Mouse (Mus musculus) cerebellum, postnatal 25 days (tissue): ENCODE data around the gene Pcolce2.

Source experiments
- DNase-seq, 2 experiments: peaks; one replicate each; pipeline ENCODE4 v3.0.0; 2021; ENCODE audit warnings: mixed read lengths in 2 of 2

The Pcolce2 gene

GRCm38 (mm10) chr9:95657941-95658340 is 20.5 kb downstream of the Pcolce2 start:
- no peak for DNase-seq

DNA sequence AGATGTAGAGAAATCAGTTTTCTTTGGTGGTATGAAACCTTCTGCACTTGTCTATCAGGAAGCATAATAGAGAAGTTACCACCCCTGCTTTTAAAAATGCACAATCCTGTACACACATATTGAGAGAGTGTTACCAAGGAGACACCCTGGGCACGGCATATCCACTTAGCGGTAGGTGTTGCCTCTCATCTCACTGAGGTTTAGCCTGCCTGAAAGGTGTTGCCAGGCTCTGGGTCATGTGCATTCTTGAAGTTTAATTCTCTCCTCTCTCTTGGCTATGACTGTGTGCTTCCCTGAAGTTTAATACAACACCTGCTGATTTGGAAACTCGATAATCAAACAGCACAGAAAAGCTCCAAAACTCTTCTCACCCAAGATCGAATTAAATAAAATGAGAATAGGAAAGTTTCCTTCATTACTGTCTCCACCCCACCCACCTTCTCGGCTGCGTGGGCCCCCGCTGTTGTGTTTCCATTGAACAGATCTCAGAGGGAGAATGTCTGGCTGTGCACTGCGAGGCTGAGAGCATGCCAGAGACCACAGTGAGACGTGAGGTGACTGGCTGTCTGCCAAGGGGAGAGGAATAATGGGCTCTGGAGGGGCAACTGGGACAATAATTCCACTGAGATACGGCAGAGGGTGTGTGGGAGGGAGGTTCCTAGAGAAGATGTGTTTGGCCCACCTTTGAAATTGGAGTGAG is 27.0 kb downstream of the Pcolce2 start:
- DNase-seq: peak in 1 of 2 experiments; percentile 29

- no peak for DNase-seq
Observed at GRCm38 (mm10) chr9:95665835-95666234, 28.4 kb downstream of the Pcolce2 start.

- peak; percentile 69 to 79 for DNase-seq
Observed at GRCm38 (mm10) chr9:95667836-95668235, 30.4 kb downstream of the Pcolce2 start.

GRCm38 (mm10) chr9:95668306-95668705 is 30.9 kb downstream of the Pcolce2 start:
- peak in 1 of 2 experiments; percentile 15 for DNase-seq

DNA sequence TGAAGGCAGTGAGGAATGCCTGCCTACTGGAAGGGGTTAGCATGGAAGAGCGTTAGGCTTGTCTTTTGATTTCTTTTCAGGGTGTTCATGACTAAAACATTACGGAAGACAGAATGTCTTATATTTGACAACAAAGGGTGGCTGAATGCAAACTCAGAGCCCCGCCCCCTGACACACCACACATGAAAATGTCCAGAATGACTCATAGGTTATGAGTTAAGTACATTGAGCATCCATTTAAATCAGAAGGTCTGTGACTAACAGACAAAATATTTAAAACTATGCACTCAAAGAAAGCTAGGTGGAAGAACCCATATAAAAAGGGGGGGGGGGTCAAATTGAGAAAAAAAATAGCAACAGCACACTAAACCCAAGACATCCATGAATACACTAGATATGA is 34.9 kb downstream of the Pcolce2 start:
- no peak for DNase-seq

GRCm38 (mm10) chr9:95672760-95673159 is 35.4 kb downstream of the Pcolce2 start:
- no peak for DNase-seq

DNA sequence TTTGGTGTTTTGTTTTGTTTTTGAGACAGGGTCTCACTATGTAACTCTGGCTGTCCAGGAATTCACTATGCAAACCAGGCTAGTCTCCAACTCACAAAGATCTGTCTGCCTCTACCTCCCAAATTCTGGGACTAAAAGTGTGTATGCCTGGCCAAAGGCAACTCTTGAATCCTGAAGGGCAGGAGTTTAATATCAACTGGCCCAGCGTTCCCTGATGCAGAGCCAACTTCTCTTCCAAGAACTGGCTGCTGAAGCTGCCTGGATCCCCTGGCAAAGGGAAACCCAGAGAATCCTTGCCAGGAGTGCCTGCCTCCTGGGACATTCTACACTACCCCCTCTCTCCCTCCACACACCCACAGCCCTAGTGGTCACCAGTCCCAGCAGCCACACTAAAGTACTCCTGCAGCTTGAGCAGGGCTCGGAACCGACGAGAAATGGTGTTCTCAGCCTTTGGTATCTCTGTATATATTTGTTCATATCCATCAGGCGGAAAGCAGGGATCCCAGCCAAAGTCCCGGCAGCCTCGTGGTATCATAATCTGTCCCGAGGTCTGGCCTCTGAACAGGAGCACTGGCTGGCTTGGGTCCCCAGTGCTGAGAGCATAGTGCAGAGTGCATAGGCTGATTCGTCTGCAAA is 37.8 kb downstream of the Pcolce2 start:
- DNase-seq: peak; percentile 79 to 84

DNA sequence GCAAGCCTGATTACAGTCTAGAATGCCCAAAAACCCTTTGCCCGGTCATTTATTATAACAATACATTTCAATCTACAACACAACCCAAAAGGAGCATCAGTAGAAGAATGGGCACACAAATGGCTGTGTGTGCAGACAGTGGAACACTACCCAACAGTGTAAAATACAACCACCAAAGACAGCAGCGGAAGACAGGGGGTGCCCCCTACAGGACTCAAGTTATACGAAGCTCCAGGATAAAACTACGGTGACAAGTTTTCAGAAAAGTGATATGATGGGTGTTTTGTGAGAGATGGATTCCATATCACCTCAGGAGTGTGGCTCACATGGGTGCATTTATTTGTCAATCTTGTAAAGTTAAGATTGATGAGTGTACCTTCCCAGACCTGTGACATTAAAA is 38.6 kb downstream of the Pcolce2 start:
- DNase-seq: peak in 1 of 2 experiments; percentile 21

DNA sequence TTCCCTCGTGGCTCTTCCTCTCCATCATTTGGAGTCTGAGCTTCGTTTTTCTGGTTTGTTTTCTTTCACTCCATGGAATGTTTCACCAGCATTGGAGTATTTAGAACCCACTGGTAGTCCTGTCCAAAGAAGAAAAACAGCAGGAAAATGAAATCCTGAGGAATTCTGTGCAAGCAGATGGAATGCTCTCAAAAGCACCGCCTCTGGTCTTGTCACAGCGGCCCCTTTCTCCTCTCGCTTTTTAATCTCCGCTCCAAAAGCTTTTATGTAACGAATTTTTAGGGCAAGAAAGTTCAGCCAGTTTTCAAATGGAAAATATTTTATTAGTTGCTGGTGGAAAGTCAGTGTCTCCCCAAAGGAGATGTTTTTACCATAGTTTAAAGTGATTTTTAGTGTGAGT is 42.6 kb downstream of the Pcolce2 start:
- no peak for DNase-seq

DNA sequence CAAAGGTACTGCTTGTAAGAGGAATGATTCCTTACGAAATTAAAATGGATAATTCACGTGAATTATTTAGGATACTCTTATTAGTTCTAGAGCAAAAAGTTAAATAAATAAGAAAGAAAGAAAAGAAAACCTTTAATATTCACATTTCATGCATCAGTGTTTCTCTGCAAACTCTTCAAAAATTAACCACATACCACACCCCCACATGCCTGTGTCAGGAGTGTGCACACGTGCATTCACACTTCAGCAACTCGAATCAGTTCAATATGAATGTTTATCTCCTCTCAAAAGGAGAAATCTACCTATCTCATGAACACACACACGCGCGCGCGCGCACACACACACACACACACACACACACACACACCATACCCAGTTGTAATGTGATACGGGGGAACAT is 43.3 kb downstream of the Pcolce2 start:
- DNase-seq: no peak

- DNase-seq: no peak
Observed at GRCm38 (mm10) chr9:95685660-95686440, 48.4 kb downstream of the Pcolce2 start.

- peak; percentile 48 to 68 for DNase-seq
Observed at GRCm38 (mm10) chr9:95688064-95688463, 50.7 kb downstream of the Pcolce2 start.

DNA sequence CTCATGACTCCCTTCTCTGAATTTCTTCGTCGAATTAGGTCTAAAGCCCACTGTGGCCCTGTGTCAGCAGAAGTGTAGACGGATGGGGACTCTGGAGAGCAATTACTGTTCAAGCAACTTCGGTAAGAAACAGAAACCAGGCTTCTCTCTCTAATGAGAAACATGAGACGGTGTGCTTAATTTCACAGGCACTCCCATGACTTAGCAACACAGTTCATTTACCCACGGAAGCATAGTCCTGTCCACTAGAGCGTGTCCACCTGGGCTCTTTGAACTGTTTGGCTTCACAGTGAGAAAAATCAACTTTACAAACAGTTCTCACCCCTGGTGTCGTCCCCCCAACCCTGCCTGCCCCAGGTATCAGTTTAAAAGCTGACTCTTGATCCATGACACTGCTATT is 55.4 kb downstream of the Pcolce2 start:
- DNase-seq: no peak

- no peak for DNase-seq
Observed at GRCm38 (mm10) chr9:95693528-95694100, 56.2 kb downstream of the Pcolce2 start.

DNA sequence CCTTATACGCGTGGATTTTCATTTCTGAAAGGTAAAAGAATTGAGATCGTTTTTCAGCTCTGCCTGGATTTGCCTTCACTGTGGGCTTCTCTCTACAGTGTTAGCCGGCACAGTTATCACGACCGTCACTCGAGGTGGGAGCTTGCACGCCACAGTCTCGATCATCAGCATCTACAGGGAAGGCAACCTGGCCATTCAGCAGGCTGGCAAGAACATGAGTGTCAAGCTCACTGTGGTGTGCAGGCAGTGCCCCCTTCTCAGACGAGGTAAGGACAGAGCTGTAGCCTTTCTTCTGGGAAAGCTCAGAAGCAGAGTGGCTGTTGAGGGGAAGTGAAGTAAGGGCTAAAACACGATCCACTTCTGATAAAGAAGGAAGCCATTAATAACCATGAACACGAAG is 57.1 kb downstream of the Pcolce2 start:
- DNase-seq: no peak

GRCm38 (mm10) chr9:95695023-95695422 is 57.6 kb downstream of the Pcolce2 start:
- DNase-seq: no peak

DNA sequence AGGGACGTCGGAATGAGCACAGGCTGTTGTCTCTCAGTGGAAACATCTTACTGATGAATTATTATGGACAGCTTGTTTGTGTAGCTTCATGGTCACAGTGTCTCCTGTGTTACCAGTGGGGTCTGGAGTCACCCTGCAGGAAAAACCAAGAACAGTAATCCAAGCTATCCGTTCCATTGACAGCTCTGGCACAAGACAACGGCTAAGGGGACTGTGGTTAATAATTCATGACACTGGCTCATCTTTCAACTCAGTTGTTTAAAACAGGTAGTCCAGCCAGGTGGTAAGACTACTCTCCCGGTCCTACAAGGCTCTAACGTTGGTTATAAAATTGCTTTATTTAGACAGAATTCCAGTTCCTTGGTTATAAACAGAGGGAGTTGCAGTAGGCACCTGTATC is 59.2 kb downstream of the Pcolce2 start:
- no peak for DNase-seq

DNA sequence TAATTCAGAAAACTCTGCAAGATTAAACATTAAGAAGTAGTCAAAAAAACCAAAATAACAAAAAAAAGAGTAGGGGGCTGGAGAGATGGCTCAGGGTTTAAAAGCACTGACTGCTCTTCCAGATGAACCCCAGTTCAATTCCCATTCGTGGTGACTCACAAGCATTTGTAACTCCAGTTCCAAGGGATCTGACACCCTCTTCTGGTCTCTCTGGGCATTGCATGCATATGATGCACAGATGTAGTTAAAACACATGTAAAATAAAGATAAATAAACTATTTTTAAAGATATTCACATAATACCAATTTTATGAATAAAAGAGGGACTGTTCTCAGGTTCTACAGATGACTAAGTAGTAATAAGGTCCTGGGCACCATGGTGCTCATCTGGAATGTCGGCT is 60.4 kb downstream of the Pcolce2 start:
- peak; percentile 37 to 71 for DNase-seq

DNA sequence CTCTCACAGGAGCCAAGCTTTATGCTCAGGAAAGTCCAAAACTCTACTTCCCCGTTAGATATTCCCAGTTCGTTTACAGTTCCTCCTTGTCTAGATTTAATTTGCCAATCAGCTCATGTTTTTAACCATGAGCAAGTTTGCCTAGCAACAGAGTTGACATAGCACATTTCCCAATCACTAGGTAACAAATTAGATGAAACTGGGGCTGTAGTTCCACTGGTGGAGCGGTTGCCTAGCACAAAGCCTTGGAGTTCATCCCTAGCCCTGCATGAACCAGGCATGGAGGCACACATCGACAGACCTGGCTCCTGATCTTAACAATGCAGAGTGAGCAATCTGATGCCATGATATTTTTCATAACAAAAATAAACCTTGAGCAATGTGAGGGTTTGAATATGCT is 61.9 kb downstream of the Pcolce2 start:
- no peak for DNase-seq

DNA sequence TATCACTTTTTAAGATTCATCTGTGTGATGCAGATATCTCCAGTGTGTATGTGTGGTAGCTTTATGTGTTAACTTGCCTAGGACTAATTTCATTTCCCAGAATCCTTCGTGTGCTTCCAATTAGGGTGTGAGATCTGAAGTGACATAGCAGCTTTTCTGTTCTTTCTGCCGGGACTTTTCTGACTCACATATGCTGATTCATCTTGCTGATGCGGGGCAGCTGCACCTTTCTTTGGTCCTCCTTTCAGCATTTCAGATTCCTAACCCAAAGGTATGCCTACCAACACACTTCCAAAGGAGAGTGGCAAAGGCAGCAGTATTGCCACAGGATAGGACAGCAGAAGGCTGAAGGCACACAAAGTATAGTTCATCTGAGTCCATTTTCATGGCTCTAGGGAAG is 66.7 kb downstream of the Pcolce2 start:
- DNase-seq: no peak

DNA sequence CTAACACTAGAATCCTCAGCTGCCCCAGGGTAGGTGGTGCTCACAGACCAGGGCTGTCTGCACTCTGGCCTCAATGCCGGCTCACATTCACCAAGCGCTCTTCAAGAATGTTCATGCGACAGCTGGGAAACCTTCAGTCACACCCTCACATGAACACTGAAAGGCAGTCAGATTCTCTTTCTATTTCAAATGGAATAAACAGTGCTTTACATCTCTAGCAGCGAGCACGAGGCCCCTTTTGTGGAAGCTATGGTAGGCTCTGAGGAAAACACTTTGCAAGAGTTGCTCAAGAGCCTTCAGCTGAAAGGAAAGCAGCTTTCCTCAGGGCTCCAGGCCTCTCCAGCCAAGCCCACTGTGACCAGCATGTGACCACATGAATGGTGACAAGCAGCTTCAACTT is 68.0 kb downstream of the Pcolce2 start:
- DNase-seq: no peak

DNA sequence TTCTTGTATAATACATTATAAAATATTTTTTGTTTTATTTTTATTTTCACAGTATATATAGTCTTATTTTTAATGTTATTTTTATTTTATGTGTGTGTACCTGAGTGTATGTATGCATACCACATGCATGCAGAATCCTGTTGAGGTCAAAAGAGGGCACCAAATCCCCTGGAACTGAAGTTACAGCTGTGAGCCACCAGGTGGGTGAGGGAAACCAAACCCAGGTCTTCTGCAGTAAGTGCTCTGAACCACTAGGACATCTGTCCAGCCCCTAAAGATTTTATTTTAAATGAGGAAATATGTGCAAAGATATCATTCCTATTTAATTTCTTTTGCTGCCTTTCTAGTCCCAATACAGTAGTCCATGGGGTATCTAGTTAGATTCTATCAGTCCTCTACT is 71.5 kb downstream of the Pcolce2 start:
- no peak for DNase-seq

DNA sequence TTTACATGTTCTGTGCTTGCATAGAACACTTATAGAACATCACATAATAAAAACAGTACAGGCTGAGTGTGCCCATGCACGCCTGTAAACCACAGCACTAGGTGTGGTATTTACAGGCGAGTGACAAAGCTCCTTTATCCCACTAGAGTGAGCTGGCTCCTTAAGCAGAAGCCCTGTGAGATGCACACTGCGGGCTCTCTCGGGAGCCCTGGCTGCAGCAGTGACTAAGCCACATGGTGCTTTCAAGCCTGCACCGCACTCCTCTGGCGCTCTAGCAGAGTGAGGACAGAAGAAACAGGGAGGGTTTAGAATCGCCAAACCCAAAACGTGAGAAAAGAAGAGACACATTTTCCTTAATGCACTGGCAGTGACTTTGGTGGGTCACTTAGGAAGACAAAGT is 75.2 kb downstream of the Pcolce2 start:
- DNase-seq: no peak
